Mouse (Mus musculus) heart, embryonic 11.5 days (tissue): ENCODE results near the gene Phlda2. TPM values are rescaled to one million over a fixed set of nuclear protein-coding genes. Genes with fewer than 3 reads are reported as not detected.

Experiments used
- ATAC-seq: fragments of 200-750 bp; cut with Nextera tagmentation; replicated peaks from 2 replicates; pipeline ENCODE4 v1.8.0; 2017; ENCODE audit warnings: moderate library complexity; ENCODE audit not compliant: insufficient number of reproducible peaks, low FRiP score, low TSS enrichment
- H3K27ac ChIP-seq: fragments of 300-500 bp; sonication (generic); 2 replicates; pipeline ENCODE4 v1.5.1; 2014; ENCODE audit warnings: mild to moderate bottlenecking, low read depth, low read length
- H3K27me3 ChIP-seq: fragments of 300-500 bp; sonication (generic); 2 replicates; pipeline ENCODE4 v1.6.1; 2014; ENCODE audit warnings: mild to moderate bottlenecking, low read length, mixed read lengths; ENCODE audit not compliant: control insufficient read depth, insufficient read depth
- H3K36me3 ChIP-seq: fragments of 300-500 bp; sonication (generic); 2 replicates; pipeline ENCODE4 v1.6.1; 2014; ENCODE audit warnings: mild to moderate bottlenecking, low read length, moderate library complexity, mixed read lengths; ENCODE audit not compliant: control insufficient read depth, insufficient read depth
- H3K4me1 ChIP-seq: fragments of 300-500 bp; sonication (generic); 2 replicates; pipeline ENCODE4 v1.6.1; 2014; ENCODE audit warnings: low read length; ENCODE audit not compliant: control insufficient read depth, insufficient read depth
- H3K4me2 ChIP-seq: fragments of 300-500 bp; sonication (generic); 2 replicates; pipeline ENCODE4 v1.6.1; 2014; ENCODE audit warnings: mild to moderate bottlenecking, moderate library complexity
- H3K4me3 ChIP-seq: fragments of 300-500 bp; sonication (generic); 2 replicates; pipeline ENCODE4 v1.5.1; 2014; ENCODE audit warnings: low read depth, low read length
- H3K9ac ChIP-seq: fragments of 300-500 bp; sonication (generic); 2 replicates; pipeline ENCODE4 v1.6.1; 2014; ENCODE audit warnings: mild to moderate bottlenecking, low read depth, low read length, moderate library complexity
- H3K9me3 ChIP-seq: fragments of 300-500 bp; sonication (generic); replicated peaks from 2 replicates; pipeline ENCODE4 v1.6.1; 2016; ENCODE audit warnings: low read length; ENCODE audit not compliant: control insufficient read depth
- WGBS: fragments of 180-500 bp; shearing (Covaris S2); extraction: QIAGEN DNeasy Blood & Tissue Kit; methylation state at CpG from one replicate; pipeline ENCODE4 v1.1.7; 2014; ENCODE audit not compliant: insufficient replicate concordance; 5-methylcytosine and 5-hydroxymethylcytosine counted together
- polyA plus RNA-seq: library from polyadenylated mRNA; unstranded; fragments of >200 nt; fragmentation: Nextera tagmentation; extraction: Ambion mirVana; gene quantifications from 2 replicates; pipeline ENCODE4 v1.2.1, GENCODE M21; 2014

Phlda2 gene
- polyA plus RNA-seq, 1 experiment from 2014 or later = 2.6 TPM

- ATAC-seq = no peak
- no peak overlapping the region for H3K4me2 ChIP-seq
- no peak overlapping the region for H3K9ac ChIP-seq
- no peaks in the 10 kb centered on the region for H3K4me1 ChIP-seq
- no peak overlapping the region for H3K4me3 ChIP-seq
- H3K27ac ChIP-seq = no peak overlapping the region
- H3K9me3 ChIP-seq = no peaks in the 10 kb centered on the region
- no peaks in the 10 kb centered on the region for H3K36me3 ChIP-seq
- WGBS = 62% methylated on average over 8 of the region's 8 CpGs
- H3K27me3 ChIP-seq = peaks cover 28% of the 10 kb centered on the region
Measured at GRCm38 (mm10) chr7:143495104-143495961, 7.6 kb downstream of the Phlda2 start.

GRCm38 (mm10) chr7:143493616-143494126, 9.3 kb downstream of the Phlda2 start:
- Histone ChIP-seq H3K27me3 (peaks cover 24% of the 10 kb centered on the region), H3K4me1 (no peaks in the 10 kb centered on the region), H3K27ac (no peak overlapping the region), H3K4me3 (no peak overlapping the region), H3K4me2 (no peak overlapping the region), H3K36me3 (no peaks in the 10 kb centered on the region), H3K9ac (no peak overlapping the region), H3K9me3 (no peaks in the 10 kb centered on the region)
- ATAC-seq = no peak
- 73% methylated on average over 6 of the region's 6 CpGs for WGBS

GRCm38 (mm10) chr7:143489735-143490134, 13.2 kb downstream of the Phlda2 start:
- Histone ChIP-seq H3K9me3 (no peaks in the 10 kb centered on the region), H3K4me1 (no peaks in the 10 kb centered on the region), H3K4me3 (no peak overlapping the region), H3K27me3 (peaks cover 19% of the 10 kb centered on the region), H3K4me2 (no peak overlapping the region), H3K9ac (no peak overlapping the region), H3K36me3 (no peaks in the 10 kb centered on the region), H3K27ac (no peak overlapping the region)
- WGBS = 67% methylated on average over 6 of the region's 6 CpGs
- no peak for ATAC-seq

GRCm38 (mm10) chr7:143482541-143482940, 20.4 kb downstream of the Phlda2 start:
- H3K9ac ChIP-seq = no peak overlapping the region
- no peak overlapping the region for H3K27ac ChIP-seq
- H3K4me2 ChIP-seq = no peak overlapping the region
- no peaks in the 10 kb centered on the region for H3K4me1 ChIP-seq
- no peaks in the 10 kb centered on the region for H3K9me3 ChIP-seq
- H3K36me3 ChIP-seq = no peaks in the 10 kb centered on the region
- H3K27me3 ChIP-seq = peaks cover 20% of the 10 kb centered on the region
- H3K4me3 ChIP-seq = no peak overlapping the region
- 15% methylated on average over 6 of the region's 6 CpGs for WGBS
- ATAC-seq = no peak

- peaks cover 23% of the 10 kb centered on the region for H3K27me3 ChIP-seq
Measured at GRCm38 (mm10) chr7:143481806-143482387, 21.1 kb downstream of the Phlda2 start.

GRCm38 (mm10) chr7:143480498-143480897, 22.5 kb downstream of the Phlda2 start:
- H3K27ac ChIP-seq = no peak overlapping the region
- H3K9me3 ChIP-seq = no peaks in the 10 kb centered on the region
- no peak overlapping the region for H3K4me2 ChIP-seq
- ATAC-seq = no peak
- no peak overlapping the region for H3K4me3 ChIP-seq
- H3K9ac ChIP-seq = no peak overlapping the region
- H3K27me3 ChIP-seq = peaks cover 23% of the 10 kb centered on the region
- H3K36me3 ChIP-seq = no peaks in the 10 kb centered on the region
- H3K4me1 ChIP-seq = no peaks in the 10 kb centered on the region
- 21% methylated on average over 13 of the region's 13 CpGs for WGBS

More at GRCm38 (mm10) chr7:143481806-143482387, 21.1 kb downstream of the Phlda2 start:
- H3K36me3 ChIP-seq = no peaks in the 10 kb centered on the region
- no peak overlapping the region for H3K4me2 ChIP-seq
- no peak overlapping the region for H3K9ac ChIP-seq
- ATAC-seq = no peak
- no peak overlapping the region for H3K4me3 ChIP-seq
- WGBS = 37% methylated on average over 5 of the region's 5 CpGs
- H3K9me3 ChIP-seq = no peaks in the 10 kb centered on the region
- H3K27ac ChIP-seq = no peak overlapping the region
- no peaks in the 10 kb centered on the region for H3K4me1 ChIP-seq

- ATAC-seq = no peak
- no peaks in the 10 kb centered on the region for H3K9me3 ChIP-seq
- no peak overlapping the region for H3K4me3 ChIP-seq
- H3K4me1 ChIP-seq = no peaks in the 10 kb centered on the region
- no peak overlapping the region for H3K27ac ChIP-seq
- peaks cover 18% of the 10 kb centered on the region for H3K27me3 ChIP-seq
- 73% methylated on average over 5 of the region's 5 CpGs for WGBS
- no peak overlapping the region for H3K4me2 ChIP-seq
- H3K36me3 ChIP-seq = no peaks in the 10 kb centered on the region
- no peak overlapping the region for H3K9ac ChIP-seq
Measured at GRCm38 (mm10) chr7:143477800-143478199, 25.1 kb downstream of the Phlda2 start.

GRCm38 (mm10) chr7:143476702-143477335, 26.1 kb downstream of the Phlda2 start:
- Histone ChIP-seq H3K27ac (no peak overlapping the region), H3K4me2 (no peak overlapping the region), H3K9ac (no peak overlapping the region), H3K27me3 (peaks cover 16% of the 10 kb centered on the region), H3K36me3 (no peaks in the 10 kb centered on the region), H3K4me3 (no peak overlapping the region), H3K4me1 (no peaks in the 10 kb centered on the region), H3K9me3 (no peaks in the 10 kb centered on the region)
- no peak for ATAC-seq
- WGBS = 73% methylated on average over 3 of the region's 3 CpGs
